Mouse (Mus musculus) cortical plate, adult 2 months (tissue): ENCODE data around the gene Col23a1.

Experiments used
- CTCF ChIP-seq: fragments of 200-500 bp; IDR thresholded peaks from 2 replicates; pipeline ENCODE4 v1.5.1; 2011; ENCODE audit warnings: mild to moderate bottlenecking, control low read depth, low read length; ENCODE audit not compliant: insufficient read depth; ENCODE audit errors: extremely low read depth
- POLR2A ChIP-seq: fragments of 200-500 bp; IDR thresholded peaks from 2 replicates; pipeline ENCODE4 v1.6.1; 2011; ENCODE audit warnings: mild to moderate bottlenecking, low read length, control low read depth; ENCODE audit not compliant: insufficient read depth; ENCODE audit errors: extremely low read depth

DNA sequence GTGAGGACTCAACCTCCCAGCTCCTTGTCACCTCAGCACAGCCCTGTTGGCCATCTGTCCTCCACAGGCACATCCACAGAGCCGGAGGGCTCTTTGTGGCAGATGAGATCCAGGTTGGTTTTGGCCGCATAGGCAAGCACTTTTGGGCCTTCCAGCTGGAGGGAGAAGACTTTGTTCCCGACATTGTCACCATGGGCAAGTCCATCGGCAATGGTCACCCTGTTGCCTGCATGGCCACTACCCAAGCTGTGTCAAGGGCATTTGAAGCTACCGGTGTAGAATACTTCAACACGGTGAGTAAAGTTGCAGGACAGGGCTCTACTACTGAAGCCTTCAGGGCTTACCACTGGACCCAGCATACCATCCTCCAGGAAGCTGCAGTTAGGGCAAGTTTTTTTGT, 304.1 kb downstream of the Col23a1 start:
- TF ChIP-seq CTCF = no peak
- TF ChIP-seq POLR2A = no peak
